Mouse (Mus musculus) erythroblast, embryonic 14.5 days (primary cell): Measurements from ENCODE around the gene Hist1h1c.

Experiments used
- GATA1 ChIP-seq: IDR thresholded peaks from 2 replicates; pipeline ENCODE4 v1.6.1; 2012; ENCODE audit warnings: low read length, inconsistent platforms, mixed read lengths
- TAL1 ChIP-seq: IDR thresholded peaks from 3 replicates; pipeline ENCODE4 v1.6.1; 2012; ENCODE audit warnings: low read length, inconsistent platforms, mixed read lengths

GRCm38 (mm10) chr13:23695514-23695913 lies 43.1 kb upstream of the Hist1h1c start, which contains the start of gene Hist1h1t:
- no peak for TF ChIP-seq TAL1
- TF ChIP-seq GATA1: no peak
